Mouse (Mus musculus) retina, embryonic 14.5 days (tissue): ENCODE measurements around the gene Rabl2.

Experiments used
- DNase-seq: peaks from one replicate; pipeline ENCODE4 v3.0.0-alpha.2; 2015; ENCODE audit warnings: low spot score

The Rabl2 gene

DNA sequence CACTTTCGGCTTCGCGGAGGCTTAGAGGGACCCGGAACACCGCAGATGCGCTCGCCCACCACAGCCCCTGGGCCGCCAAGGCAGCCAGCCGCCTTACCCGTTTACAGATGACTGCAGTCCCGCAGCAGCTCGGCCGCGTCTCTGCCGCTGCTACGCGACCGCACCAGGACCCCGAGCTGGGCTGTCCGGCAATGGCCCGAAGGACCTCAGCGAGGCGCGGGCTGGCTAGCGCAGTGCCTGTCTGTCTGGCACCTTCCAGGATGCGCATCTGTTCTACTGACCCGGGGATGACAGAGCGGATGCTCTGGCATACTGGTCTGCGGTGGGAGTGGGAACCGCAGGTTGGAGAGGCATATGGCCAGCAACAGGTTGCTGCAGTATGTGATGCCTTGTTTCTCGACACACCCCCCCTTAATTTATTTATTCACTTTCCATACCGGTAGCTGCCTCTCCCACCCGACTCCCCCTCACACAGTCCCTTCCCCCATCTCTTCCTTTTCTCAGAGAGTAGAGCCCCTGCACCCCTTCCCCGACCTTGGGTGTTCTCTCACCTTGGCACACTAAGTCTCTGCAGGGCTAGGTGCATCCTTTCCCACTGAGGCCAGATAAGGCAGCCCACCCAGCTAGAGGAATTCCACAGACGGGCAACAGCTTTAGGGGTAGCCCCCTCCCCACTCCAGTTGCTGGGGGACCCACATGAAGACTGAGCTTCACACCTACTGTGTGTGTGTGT is at the start of gene Rabl2:
Gene Rabl2, minus strand, starts transcription at position 201 of the 733 bp plus-strand sequence.
- DNase-seq: peak; percentile 96

DNA sequence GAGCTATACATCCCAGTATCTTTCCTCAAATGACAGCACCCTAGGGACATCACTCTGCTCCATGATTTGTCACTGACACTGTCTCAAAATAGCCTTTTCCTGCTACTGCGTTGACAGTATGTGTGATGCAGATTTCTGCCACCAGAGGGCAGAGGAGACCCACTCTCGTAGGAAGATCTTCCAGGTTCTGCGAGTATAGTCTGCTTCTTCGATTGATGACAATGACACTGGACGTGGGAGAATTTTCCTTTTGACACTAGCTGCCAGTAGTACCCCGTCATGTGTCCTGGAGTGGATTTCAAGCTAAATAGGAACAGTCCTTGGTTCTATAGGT is 31.9 kb upstream of the Rabl2 start:
- peak; percentile 92 for DNase-seq

- no peak for DNase-seq
Observed at GRCm38 (mm10) chr15:89622959-89623625, 31.4 kb upstream of the Rabl2 start.

GRCm38 (mm10) chr15:89622312-89622958 is 30.7 kb upstream of the Rabl2 start:
- peak; percentile 72 for DNase-seq

- DNase-seq: no peak
Observed at GRCm38 (mm10) chr15:89607888-89608287, 16.2 kb upstream of the Rabl2 start.

- no peak for DNase-seq
Observed at GRCm38 (mm10) chr15:89607480-89607879, 15.8 kb upstream of the Rabl2 start.

DNA sequence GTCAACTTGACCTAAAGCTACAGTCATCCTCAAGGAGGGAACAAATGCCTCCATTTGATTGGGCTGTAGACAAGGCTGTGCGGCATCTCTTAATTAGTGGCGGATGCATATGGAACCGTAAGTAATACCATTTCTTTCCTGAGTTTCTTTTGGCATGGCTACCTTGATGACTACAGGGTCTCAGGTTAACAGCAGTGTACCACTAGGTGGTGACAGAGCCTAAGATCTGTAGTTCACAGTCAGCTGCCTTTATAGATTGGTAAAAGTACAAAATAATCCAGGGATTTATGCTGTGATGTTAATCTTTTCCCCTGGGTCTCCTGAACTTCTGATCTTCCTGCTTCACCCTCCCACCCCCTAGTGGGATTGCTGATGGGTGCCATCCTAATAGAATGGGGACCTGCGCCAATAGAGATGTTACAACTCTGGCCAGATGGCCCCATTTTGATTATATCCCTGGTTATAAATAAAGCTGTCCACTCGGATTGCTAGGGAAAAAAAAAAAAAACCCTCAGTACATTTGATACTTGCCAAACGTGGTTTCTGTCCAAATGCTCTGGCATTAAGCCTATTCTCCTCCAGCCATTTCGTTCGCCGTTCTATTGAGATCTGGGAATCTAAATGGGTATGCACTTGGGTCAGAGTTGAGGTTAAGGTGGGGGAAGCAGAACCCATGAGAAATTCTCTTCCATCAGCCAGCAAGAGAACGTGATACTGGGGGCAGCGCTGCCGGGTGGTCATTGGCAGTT is 14.3 kb upstream of the Rabl2 start:
- peak; percentile 23 for DNase-seq

DNA sequence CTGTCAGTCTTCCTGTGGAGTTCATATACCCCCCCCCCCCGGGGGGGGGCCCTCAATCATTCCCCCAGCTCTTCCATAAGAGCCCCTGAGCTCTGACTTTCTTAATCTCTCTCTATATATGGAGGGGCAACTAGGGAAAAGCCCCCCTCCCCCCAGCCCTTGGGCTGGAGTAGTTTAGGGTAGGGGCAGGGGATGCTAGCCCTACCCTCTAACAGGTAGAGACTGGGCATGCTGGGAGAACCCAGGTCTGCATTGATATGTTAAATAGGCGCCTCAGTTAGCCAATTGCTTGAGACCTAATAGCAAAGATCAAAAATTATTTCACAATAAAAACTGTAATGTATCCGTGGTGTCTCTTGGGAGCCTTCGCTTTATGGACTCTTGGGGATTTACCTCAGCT is 825 bp upstream of the Rabl2 start:
- no peak for DNase-seq

DNA sequence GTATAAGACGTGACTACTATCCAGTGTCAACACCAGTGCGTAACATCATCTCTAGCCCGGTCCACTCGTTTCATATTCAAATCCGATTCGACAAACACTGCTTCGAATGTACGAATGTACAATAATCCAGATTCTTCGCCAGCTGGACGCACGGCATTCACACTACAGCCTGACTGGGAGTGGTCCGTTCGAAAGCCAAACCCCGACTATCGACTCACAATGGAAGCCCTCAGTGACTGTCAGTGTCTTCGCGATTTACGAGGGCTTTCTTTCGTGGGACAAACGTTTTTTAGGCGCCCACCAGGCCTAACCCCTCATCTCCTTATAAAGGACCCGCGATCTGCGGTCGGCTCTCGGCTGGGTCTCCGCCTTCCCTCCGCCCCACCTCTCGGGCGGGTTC is 406 bp downstream of the Rabl2 start:
- DNase-seq: no peak

DNA sequence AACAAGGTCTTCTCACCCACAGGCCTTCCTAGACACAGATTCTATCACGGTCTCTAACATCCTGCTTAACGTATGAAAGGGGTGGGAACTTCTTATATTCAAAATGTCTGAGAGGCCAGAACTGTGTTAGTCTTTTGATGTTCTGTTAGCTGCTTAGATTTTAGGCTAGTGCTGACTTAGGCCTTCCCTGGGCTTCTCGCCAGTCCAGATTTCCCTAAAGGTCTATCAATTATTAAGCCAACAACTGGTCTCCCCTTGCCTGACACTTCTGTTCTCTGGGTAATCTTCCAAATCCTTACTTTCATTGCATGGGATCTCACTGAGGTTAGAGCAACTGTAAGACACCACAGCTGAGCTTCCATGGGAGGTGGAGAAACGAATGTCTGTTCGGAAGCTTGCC is 2.6 kb downstream of the Rabl2 start:
- DNase-seq: no peak

- no peak for DNase-seq
Observed at GRCm38 (mm10) chr15:89585631-89586030, 6.1 kb downstream of the Rabl2 start.

DNA sequence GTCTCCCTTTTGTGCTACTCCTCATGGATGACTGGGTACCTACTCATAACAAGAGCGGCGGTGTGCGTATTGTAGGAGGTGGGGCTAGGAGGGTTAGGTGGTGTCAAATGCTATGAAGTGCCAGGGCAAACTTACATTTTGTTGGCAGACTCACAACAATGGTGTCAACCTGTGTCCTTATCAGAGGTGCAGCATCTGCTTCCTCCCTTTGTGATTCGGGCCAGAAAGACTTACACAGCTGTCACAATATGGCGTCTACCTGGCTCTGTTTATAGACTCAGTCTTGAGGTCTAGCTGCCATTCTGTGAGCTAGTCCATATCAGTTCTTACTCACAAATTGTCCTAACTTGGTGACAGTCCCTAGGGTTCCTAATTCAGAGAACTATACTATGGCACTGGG is 6.6 kb downstream of the Rabl2 start:
- DNase-seq: peak; percentile 23

- no peak for DNase-seq
Observed at GRCm38 (mm10) chr15:89582494-89582893, 9.2 kb downstream of the Rabl2 start.

DNA sequence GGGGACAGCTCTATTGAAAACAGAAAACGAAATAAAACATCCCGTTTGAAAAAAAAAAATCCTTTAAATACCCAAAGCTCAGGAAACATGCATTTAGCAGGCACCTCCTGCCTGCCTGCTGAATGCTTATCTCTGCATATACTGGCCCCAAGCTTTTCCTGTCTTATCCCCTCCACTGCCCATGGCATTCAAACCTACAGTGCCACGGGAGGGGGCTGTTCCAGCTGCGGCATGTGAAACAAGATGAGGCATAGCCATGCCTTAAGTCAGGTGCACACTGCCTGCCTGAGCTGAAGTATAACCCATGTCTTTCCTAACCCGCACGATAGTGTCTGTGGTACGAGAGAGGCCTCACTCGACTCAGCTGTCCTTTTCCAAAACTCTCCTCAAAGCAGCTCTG is 19.6 kb downstream of the Rabl2 start:
- DNase-seq: no peak

DNA sequence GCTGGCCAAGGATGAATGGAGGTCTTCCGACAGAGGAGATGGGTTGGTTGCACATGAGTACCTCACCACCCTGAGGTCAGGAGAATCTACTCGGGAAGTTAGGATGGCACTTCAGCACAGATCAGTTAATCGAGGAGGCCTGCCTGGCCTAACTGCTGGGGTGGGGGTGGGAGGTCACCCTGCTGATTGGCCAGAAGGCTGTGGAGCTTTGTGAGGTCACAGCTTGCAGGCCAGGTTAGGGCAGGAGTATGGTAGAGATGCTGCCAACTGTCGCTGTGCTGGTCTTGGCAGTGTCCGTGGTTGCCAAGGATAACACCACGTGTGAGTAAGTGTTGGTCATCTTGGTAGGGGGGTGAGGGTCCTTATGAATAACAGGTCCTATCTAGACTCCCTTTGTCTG is 23.6 kb downstream of the Rabl2 start, which contains the start of gene Acr:
Gene Acr, plus strand, starts transcription at position 213 of the 400 bp plus-strand sequence.
- DNase-seq: no peak

- no peak for DNase-seq
Observed at GRCm38 (mm10) chr15:89559202-89559731, 32.5 kb downstream of the Rabl2 start.

GRCm38 (mm10) chr15:89557996-89558390 is 33.7 kb downstream of the Rabl2 start:
- no peak for DNase-seq

DNA sequence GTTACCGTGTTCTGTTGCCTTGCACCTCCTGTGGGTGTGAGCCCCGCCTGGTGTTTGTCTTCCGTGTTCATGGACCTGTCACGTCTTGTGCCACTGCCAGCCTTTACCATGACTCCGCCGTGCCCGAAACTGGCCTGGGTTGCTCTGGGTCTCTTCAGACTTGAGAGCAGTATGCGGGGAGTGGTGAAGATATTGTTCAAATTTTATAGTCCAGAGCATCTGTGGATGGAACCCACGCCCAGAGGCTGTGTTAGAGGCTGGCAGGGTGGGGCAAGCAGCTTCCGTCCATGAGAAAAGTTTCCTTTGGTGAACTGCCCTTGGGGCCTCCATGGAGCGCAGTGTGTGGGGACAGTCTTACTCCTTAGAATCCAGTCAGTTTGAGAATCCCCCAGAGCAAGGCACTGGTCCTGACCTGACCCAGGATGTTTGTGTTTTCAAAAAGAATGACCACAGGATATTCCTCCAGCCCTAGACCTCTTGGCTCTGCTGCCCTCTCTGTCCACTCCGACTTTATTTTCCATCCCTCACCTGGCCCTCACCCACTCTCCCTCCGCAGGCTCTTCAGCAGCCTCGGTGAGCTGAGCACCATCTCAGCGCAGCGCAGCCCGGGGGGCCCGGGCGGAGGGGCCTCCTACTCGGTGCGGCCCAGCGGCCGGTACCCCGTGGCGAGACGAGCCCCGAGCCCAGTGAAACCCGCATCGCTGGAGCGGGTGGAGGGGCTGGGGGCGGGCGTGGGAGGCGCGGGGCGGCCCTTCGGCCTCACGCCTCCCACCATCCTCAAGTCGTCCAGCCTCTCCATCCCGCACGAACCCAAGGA is 34.3 kb downstream of the Rabl2 start:
- DNase-seq: no peak

DNA sequence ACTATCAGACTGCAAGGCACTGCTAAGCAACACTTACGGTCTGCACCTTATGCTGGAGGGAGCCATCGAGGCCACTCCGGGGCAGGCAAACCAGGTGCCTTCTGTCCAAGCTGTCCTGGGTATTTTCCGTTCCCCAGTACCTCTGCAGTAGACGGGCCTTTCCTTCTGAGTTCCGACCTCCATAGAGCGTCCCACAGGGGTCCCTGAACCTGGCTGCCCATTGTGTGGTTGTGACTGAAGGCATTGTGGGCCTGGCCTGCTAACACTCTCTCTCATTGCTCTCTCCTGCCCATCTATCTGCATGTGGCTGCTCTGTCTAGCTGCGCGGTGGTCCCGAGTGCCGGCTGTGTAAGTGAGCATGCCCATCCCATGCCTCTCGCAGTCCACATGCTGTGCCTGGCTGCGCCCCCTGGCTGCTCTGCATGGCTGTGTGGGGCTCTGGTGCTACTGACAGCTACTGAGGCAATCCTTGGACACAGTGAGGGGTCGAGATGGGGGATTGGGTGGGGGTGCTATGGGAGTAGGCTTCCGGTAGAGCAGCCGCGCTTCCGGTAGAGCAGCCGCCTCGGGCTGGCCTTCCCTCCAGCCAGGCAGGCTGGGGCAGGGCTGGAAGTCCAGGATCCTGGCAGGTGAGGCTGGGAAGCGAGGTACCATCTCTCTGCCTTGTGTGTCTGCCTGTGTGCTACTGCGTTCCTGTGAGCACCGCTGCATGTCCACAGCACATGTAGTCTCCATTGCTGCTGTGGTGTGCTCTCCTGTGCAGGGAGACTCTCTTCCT is 35.1 kb downstream of the Rabl2 start:
- peak; percentile 62 for DNase-seq

- no peak for DNase-seq
Observed at GRCm38 (mm10) chr15:89555591-89555990, 36.1 kb downstream of the Rabl2 start.

DNA sequence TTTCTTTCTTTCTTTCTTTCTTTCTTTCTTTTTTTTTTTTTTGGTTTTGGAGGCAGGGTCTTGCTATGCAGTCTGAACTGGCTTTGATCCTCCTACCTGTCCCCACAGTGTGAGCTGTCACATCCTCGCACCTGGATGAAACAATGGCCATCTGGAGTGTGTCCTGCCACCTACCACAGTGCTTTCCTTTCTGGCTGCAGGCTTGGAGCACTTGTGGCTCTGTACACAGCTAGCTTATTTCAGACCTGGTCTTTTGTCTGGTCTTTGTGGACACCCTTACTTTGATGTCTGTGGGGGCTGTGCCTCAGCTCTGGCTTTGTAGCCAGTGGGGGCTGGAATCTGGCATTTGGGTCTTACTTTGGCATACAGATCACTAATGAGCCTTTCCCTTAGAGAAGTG is 40.0 kb downstream of the Rabl2 start:
- DNase-seq: no peak
